Mouse (Mus musculus) brain, embryonic 14.5 days (tissue): ENCODE measurements at regions not wholly inside any gene's neighbourhood (a gene's known extent, or its start where the extent isn't known, plus 50 kb on each side); places are given as distances from the start of the nearest gene placed in this dataset.

ENCODE experiments used
- CTCF ChIP-seq: fragments of 200-500 bp; IDR thresholded peaks from 2 replicates; pipeline ENCODE4 v1.5.1; 2012; ENCODE audit warnings: inconsistent platforms, mild to moderate bottlenecking, moderate library complexity, borderline replicate concordance; ENCODE audit not compliant: insufficient read depth, insufficient read length; ENCODE audit errors: extremely low read depth
- POLR2A ChIP-seq: fragments of 200-500 bp; IDR thresholded peaks from 2 replicates; pipeline ENCODE4 v1.6.1; 2012; ENCODE audit warnings: mild to moderate bottlenecking, inconsistent platforms, borderline replicate concordance; ENCODE audit not compliant: poor library complexity, insufficient read depth, insufficient read length, severe bottlenecking; ENCODE audit errors: extremely low read depth

DNA sequence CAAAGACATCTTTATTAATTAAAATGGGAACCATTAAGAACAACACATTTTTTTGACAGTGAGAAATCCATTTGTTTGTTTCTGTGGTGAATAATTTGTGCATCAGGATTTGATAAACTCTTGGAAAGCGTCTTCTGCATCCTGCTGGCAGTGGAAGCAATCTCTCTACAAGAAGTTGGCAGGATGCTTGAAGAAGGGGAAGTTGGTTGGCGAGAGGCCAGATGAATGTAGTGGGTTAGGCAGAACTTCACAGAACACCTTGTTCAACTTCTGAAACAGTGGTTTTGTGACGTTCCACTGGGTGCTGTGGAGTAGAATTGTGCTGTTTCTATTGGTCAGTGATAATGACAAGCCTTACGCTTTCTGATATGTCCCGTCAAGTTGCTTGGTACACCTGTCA is 70.7 kb upstream of the Mpped2 start:
- no peak for TF ChIP-seq CTCF
- TF ChIP-seq POLR2A, result no peak
